Mouse (Mus musculus): ENCODE measurements at regions not wholly inside any gene's neighbourhood (a gene's known extent, or its start where the extent isn't known, plus 50 kb on each side); places are given as distances from the start of the nearest gene placed in this dataset.

DNA sequence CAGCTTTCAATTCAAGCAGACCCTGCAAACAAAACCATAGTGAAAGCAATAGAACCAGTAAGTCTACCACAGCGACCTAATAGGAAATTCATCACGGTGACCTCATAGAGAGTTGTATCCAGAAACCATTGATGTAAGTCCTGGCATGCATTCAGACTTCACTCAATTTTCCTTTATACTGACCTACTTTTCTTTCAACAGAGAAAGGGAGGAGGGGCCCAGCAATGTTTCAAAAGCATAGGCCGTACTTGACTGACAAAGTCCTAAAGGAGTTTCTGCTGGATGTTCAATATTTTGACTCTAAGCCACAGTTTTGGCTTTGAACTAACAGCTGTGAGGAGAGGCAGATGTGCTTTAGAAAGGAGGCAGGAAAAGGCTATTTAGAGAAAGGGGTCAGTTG, 88.4 kb downstream of the AI593442 start:
- no peak for DNase-seq (ENCODE audit: low read depth, low spot score)
- WGBS: 81% methylated on average over 3 of the region's 3 CpGs

- 81% methylated on average over 4 of the region's 4 CpGs for WGBS
- no peak for DNase-seq (ENCODE audit: low read depth, low spot score)
These were observed 105.5 kb downstream of the AI593442 start for GRCm38 (mm10) chr9:52574066-52574465.

DNA sequence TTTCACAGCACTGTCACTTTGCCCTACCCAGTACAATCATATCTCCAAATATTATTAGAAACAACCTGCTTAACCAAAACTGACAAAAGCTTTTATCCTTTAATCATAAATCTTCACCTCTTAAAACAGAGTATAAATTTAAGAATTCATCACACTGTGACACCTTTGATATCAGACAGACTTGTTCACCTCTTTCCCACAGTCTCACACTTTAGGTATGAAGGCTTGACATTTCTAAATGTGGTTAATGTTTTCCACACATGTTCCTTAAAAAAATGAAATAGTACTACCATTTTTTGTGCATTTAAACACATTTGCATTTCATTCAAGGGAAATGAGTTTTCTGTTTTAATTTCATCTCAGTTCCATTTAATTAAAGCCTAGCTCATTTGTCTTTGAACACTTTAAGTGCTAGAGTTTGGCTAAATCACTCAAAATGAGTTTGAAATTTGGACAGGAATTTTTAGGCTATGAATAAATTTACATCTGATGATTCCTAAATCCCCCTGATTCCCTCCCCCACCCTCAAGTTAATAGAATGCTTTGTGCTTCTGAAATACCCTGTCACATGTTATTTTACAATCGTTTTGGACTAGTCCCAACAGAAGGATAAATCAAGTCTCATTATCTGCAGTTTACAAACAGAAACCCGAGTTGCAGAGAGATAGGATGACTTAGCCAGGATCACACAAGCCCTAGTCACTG, 127.9 kb downstream of the AI593442 start:
- 35% methylated on average over 2 of the region's 2 CpGs for WGBS
- no peak for DNase-seq (ENCODE audit: low read depth, low spot score)

DNA sequence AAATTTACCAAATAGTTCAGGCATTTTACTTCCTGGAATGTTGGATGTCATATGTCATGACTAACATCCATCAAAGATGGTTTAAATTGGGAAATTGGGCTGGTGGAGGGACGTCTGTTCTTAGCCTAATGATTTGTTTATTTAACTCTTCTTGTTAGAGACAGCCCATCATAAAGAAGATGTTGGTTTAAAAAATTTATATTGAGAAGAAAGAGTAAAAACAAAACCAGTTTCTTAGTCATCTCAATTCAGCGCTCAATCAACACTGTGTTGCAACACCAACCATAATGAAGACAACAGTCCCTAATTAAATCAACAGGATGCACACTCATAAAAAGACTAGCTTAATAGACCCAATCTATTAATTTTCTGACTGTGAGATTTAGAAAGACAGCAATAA, 133.5 kb downstream of the AI593442 start:
- 48% methylated on average over 2 of the region's 2 CpGs for WGBS
- DNase-seq (ENCODE audit: low read depth, low spot score): no peak

- 68% methylated on average over 3 of the region's 3 CpGs for WGBS
- no peak for DNase-seq (ENCODE audit: low read depth, low spot score)
These were observed 140.5 kb downstream of the AI593442 start for GRCm38 (mm10) chr9:52539086-52539485.

DNA sequence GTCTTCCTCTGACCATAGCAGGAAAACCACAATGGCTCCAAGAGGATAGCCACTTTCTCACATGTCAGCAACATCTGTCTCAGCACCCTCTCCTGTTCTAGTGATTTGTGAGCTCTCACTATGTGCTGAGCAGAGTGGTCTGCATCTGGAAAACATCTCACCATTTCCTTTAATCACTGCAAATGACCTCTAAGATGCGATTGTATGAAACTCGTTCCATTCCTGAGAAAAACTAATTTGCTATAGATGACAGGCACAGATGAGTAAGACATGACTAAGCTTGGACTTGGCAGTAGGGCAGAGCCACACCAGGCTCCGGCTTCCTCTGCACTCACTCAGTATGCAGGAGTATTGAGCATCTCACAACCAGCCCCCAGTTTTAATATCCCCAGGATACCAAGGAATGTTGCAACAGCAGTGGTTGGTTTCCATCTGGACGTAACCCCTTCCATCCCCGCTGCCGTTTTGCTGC, 150.1 kb downstream of the AI593442 start:
- no peak for DNase-seq (ENCODE audit: low read depth, low spot score)
- WGBS: 81% methylated on average over 6 of the region's 6 CpGs

DNA sequence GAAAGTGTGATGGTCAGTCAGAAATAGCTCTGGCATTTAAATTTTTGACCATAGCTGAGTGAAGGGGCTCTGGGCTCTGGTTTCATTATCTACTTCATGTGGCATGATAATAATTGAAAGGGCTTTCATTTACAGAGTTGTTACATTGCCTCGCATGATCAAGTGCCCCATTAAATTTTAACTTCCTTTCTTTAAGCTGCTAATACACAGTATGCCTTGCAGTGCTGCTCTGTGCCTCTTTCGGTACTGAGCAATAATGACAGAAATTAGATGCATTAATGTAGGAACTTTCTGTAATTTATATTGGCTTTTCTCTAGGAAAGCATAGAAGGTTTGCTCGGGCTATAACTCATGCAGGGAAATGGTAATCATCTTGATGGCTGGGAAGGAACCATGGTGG, 179.1 kb downstream of the AI593442 start:
- no peak for DNase-seq (ENCODE audit: low read depth, low spot score)
- 82% methylated on average over 3 of the region's 3 CpGs for WGBS

DNA sequence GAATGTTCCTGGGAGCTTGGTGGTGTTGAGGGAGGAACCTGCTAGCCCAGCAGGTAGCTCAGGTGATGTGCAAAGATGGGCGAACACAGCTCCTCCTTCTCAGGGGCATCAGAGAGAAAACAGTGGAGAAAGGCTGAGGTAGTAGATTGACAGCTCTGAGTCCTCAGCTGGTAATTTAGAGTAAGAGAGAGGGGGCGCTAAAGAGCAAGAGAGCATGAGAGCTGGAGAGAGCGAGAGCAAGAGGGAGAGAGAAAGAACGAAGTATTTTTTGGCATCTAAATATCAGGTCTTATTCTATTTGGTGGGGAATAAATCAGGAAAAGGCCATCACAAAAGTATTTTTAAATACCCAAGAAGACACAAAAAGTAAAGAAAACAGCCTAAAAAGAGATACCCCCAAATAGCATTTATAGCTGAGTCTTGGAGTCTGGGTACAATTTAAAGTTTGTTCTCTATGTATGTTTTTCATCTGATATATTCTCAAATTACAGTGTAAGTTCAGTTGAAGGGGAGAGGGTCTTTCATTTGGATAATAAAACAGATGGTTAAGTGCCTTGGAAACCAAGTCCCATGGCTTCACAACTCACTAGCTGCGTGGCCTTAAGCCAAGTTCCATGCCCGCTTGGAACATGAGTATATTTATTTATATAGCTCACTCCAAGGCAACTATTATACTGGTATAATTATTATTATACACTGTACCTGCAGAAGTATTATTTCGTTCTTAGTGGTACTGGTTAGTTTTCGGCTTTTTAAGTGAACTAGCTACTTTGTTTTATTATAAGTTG, 183.9 kb downstream of the AI593442 start:
- WGBS: 54% methylated on average over 8 of the region's 8 CpGs

GRCm38 (mm10) chr9:52492947-52493505, 186.6 kb downstream of the AI593442 start:
- 47% methylated on average over 2 of the region's 2 CpGs for whole genome bisulfite sequencing
- DNase-seq (ENCODE audit: low read depth, low spot score): no peak

More for the DNA sequence above, 183.9 kb downstream of the AI593442 start:
- DNase-seq (ENCODE audit: low read depth, low spot score): no peak

- 77% methylated on average over 11 of the region's 11 CpGs for WGBS
- no peak for DNase-seq (ENCODE audit: low read depth, low spot score)
These were observed 205.9 kb downstream of the AI593442 start for GRCm38 (mm10) chr9:52473555-52474196.

DNA sequence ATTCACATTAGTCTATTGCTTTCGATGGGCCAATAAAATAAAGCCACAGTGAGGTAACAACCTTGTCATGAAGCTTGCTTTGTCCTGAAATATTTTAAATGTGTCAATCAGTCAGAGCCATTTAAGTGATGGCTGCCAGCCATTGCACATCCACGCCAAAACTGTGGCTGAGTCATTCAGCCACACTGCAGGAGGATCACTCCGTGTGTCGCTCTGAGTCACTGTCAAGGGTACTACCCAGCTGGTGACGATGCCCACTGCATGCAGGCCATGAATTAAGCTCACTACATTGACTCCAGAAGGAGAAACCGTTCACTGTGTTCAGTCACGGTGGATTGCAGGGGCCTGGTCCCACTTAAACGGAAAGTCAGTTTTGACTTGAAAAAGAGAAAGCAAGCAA, 206.7 kb downstream of the AI593442 start:
- DNase-seq (ENCODE audit: low read depth, low spot score): no peak
- WGBS: 77% methylated on average over 8 of the region's 8 CpGs

- DNase-seq (ENCODE audit: low read depth, low spot score): no peak
- 80% methylated on average over 2 of the region's 2 CpGs for WGBS
These were observed 221.1 kb downstream of the AI593442 start for GRCm38 (mm10) chr9:52458518-52458917.

GRCm38 (mm10) chr9:52454445-52454844, 225.1 kb downstream of the AI593442 start:
- DNase-seq (ENCODE audit: low read depth, low spot score): no peak
- WGBS: 74% methylated on average over 2 of the region's 2 CpGs

GRCm38 (mm10) chr9:52451792-52452191, 227.8 kb downstream of the AI593442 start:
- WGBS: 73% methylated on average over 3 of the region's 3 CpGs
- no peak for DNase-seq (ENCODE audit: low read depth, low spot score)

DNA sequence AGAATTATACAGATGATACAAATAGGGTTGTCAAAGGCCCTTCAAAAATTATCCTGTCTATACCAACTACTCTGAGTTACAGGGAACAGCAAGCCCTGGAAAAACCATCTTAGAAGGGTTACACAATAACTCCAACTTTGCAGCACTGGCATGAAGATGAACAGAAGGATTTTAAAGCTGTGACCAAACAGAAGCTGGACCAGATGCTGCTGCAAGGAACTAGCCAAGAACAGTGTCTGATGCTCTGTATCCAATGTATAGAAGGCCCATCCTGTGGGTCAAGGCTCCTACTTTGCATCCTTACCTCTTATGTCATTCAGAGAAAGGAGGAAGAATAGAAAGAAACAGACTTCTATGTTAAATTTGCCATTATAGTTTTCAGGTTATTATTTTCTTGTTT, 231.3 kb downstream of the AI593442 start:
- no peak for DNase-seq (ENCODE audit: low read depth, low spot score)

DNA sequence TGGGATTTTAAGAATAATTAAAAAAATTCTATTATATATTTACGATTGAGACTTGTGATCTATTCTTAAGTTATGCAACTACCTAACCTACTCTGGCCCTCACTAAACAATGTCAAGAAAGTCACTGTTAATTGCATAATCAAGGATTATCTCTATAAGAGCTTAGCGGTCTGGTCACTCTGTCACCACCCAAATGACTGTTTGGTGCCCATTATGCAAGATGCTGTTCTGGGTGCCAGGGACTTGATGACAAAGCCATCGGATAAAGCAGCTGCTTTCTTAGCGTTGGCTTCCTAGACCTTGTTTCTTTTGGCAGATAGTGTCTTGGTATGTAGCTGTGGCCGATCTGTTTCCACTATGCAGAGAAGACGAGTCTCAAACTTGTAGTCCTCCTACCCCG, 236.4 kb downstream of the AI593442 start:
- 88% methylated on average over 7 of the region's 7 CpGs for WGBS
- no peak for DNase-seq (ENCODE audit: low read depth, low spot score)

- 61% methylated on average over 4 of the region's 4 CpGs for WGBS
- no peak for DNase-seq (ENCODE audit: low read depth, low spot score)
These were observed 245.4 kb downstream of the AI593442 start for GRCm38 (mm10) chr9:52434215-52434614.

DNA sequence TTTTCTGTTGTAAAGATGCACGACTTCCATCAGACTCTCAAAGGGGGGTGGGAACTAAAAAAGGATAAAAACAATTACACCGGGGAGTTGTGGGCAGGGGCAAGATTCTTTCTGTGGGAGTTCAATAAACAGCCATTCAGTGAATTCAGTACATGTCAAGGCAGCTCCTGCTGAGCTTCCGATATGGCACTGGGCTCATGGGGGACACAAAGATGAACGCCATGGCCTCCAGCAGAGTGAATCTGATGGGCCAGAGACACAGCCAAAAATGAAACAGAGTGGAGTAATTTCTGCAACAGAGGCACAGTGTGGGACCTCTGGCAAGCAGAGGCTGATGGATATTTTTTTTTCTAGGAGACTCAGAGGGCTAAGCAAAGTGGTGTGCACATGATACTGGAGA, 254.2 kb downstream of the AI593442 start:
- WGBS: 73% methylated on average over 4 of the region's 4 CpGs

DNA sequence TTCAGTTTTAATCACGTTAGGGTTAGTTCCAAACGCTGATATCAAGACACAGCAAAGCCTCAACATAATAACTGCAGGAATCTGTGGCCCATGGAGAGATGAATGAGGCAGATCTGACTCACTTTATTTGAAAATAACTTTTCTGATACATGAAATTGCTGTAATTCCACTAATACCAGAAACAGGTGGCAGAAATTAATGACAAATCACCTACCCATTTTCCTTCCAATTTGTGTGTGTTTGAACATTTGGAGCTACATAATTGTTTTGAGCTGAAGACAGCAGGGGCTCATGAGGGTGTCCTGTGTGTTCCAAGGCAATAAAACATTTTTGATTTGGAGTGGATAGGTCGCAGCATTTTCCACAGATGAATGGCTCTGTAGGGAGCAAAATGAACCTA, 254.2 kb upstream of the Zc3h12c start:
- WGBS: 72% methylated on average over 3 of the region's 3 CpGs
- no peak for DNase-seq (ENCODE audit: low read depth, low spot score)

More for the DNA sequence above, 254.2 kb downstream of the AI593442 start:
- no peak for DNase-seq (ENCODE audit: low read depth, low spot score)

DNA sequence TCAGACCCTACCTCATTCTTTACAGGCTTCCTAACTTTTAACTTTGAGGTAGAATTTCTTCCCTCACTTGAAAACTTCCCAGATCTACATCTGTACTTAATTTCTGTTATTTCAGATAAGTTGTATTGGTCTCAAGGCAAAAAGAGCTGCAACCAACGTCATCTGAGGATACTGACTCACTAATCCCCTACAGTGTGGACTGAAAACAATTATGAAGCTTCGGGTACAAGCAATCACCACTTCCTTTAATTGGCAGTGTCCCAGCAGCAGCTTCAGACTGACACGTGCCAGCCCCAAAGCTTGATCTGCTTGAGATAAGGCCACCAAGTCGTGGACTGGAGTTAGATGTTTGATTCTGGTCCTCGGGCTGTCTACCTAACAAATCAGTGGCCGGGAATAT, 247.3 kb upstream of the Zc3h12c start:
- WGBS: 45% methylated on average over 6 of the region's 6 CpGs

More for the DNA sequence above, 247.3 kb upstream of the Zc3h12c start:
- DNase-seq (ENCODE audit: low read depth, low spot score): no peak
